Mouse (Mus musculus) hindbrain, embryonic 14.5 days (tissue): ENCODE results near the gene Pcnx4. TPM values are rescaled to one million over a fixed set of nuclear protein-coding genes. Genes with fewer than 3 reads are reported as not detected.

Source experiments
- ATAC-seq: fragments of 200-750 bp; cut with Nextera tagmentation; 2 replicates; pipeline ENCODE4 v1.8.0; 2017; ENCODE audit warnings: moderate number of reproducible peaks, mild to moderate bottlenecking, moderate TSS enrichment, moderate library complexity; ENCODE audit not compliant: low FRiP score
- DNase-seq: peaks from one replicate; pipeline ENCODE4 v3.0.0-alpha.2; 2015; ENCODE audit warnings: low spot score
- H3K27ac ChIP-seq: fragments of 300-500 bp; sonication (generic); 2 replicates; pipeline ENCODE4 v1.5.1; 2014; ENCODE audit warnings: mild to moderate bottlenecking, moderate library complexity
- H3K27me3 ChIP-seq: fragments of 300-500 bp; sonication (generic); 2 replicates; pipeline ENCODE4 v1.6.1; 2014; ENCODE audit warnings: mild to moderate bottlenecking, low read length, mixed read lengths; ENCODE audit not compliant: control insufficient read depth, insufficient read depth
- H3K36me3 ChIP-seq: fragments of 300-500 bp; sonication (generic); replicated peaks from 2 replicates; pipeline ENCODE4 v1.6.1; 2014; ENCODE audit not compliant: control insufficient read depth, insufficient read depth
- H3K4me1 ChIP-seq: fragments of 300-500 bp; sonication (generic); replicated peaks from 2 replicates; pipeline ENCODE4 v1.6.1; 2014; ENCODE audit warnings: antibody characterized with exemption, low read length, mixed read lengths; ENCODE audit not compliant: control insufficient read depth, insufficient read depth
- H3K4me2 ChIP-seq: fragments of 300-500 bp; sonication (generic); replicated peaks from 2 replicates; pipeline ENCODE4 v1.6.1; 2014; ENCODE audit warnings: mild to moderate bottlenecking, moderate library complexity
- H3K4me3 ChIP-seq: fragments of 300-500 bp; sonication (generic); replicated peaks from 2 replicates; pipeline ENCODE4 v1.5.1; 2014; ENCODE audit warnings: mild to moderate bottlenecking, low read length
- H3K9ac ChIP-seq: fragments of 300-500 bp; sonication (generic); 2 replicates; pipeline ENCODE4 v1.6.1; 2014
- H3K9me3 ChIP-seq: fragments of 300-500 bp; sonication (generic); 2 replicates; pipeline ENCODE4 v1.6.1; 2016; ENCODE audit warnings: low read length; ENCODE audit not compliant: control insufficient read depth
- WGBS: fragments of 180-500 bp; shearing (Covaris S2); extraction: QIAGEN DNeasy Blood & Tissue Kit; methylation state at CpG from one replicate; pipeline ENCODE4 v1.1.7; 2014; 5-methylcytosine and 5-hydroxymethylcytosine counted together
- polyA plus RNA-seq: library from polyadenylated mRNA; unstranded; fragments of >200 nt; fragmentation: Nextera tagmentation; extraction: Ambion mirVana; gene quantifications from 2 replicates; pipeline ENCODE4 v1.2.1, GENCODE M21; 2014

Gene Pcnx4
- polyA plus RNA-seq, 1 experiment from 2014 or later: 28.3 TPM

GRCm38 (mm10) chr12:72628751-72629150 lies 92.6 kb downstream of the Pcnx4 start:
- no peak for DNase-seq
- Histone ChIP-seq H3K9ac (no peak overlapping the region), H3K27ac (no peak overlapping the region), H3K4me3 (no peak overlapping the region), H3K4me1 (no peaks in the 10 kb centered on the region), H3K4me2 (no peak overlapping the region), H3K27me3 (no peaks in the 10 kb centered on the region), H3K36me3 (no peaks in the 10 kb centered on the region), H3K9me3 (no peaks in the 10 kb centered on the region)
- WGBS: 96% methylated on average over 7 of the region's 7 CpGs
- no peak for ATAC-seq

Other genes starting within 250 kb of the Pcnx4 start
- 2,853 and 2,859 TPM in 2 replicates for gene Rtn1, start 127.3 kb upstream of the Pcnx4 start, polyA plus RNA-seq
- gene Lrrc9, start 94.5 kb upstream of the Pcnx4 start, polyA plus RNA-seq: 4.2 and 4.5 TPM in 2 replicates
- not detected in 2 replicates for gene Gm4756, start 113.3 kb downstream of the Pcnx4 start, polyA plus RNA-seq
- gene Dhrs7, start 128.5 kb downstream of the Pcnx4 start, polyA plus RNA-seq: 15.8 and 16.9 TPM in 2 replicates
- 109 and 125 TPM in 2 replicates for gene Ppm1a, start 221.1 kb downstream of the Pcnx4 start, polyA plus RNA-seq